Mouse (Mus musculus) ES-Bruce4 (cell line): ENCODE data around the gene Obsl1.

Source experiments
- CTCF ChIP-seq: IDR thresholded peaks from one replicate; pipeline ENCODE4 v1.8.1; 2011; ENCODE audit warnings: low read depth, low read length
- POLR2A ChIP-seq: IDR thresholded peaks from one replicate; pipeline ENCODE4 v1.8.1; 2011; ENCODE audit warnings: low read length; ENCODE audit not compliant: insufficient read depth

DNA sequence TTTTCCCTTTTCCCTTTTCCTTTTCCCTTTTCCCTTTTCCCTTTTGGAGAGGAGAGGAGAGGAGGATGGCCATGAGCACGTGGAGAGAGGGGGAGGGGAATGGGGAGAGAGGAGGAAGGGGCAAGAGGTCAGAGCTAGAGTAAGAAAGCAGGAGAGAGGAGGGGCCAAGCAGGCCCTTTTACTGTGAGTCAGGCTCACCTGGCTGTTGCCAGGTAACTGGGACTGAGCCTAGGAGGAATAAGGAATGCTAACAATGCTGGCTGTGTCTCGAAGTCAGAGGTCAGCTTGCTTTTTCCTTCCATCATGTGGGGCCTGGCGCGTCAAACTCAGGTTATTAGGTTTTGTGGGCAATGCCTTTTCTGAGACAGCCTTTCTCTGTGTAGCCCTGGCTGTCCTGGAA is 11.7 kb upstream of the Obsl1 start:
- no peak for TF ChIP-seq POLR2A
- no peak for TF ChIP-seq CTCF
